Mouse (Mus musculus): ENCODE data around the gene Kcnj12.

The Kcnj12 gene

GRCm38 (mm10) chr11:61024996-61025395 is 2.6 kb downstream of the Kcnj12 start:
- DNase-seq (ENCODE audit: extremely low spot score, low spot score), result no peak

- no peak for DNase-seq (ENCODE audit: extremely low spot score, low spot score)
Observed at GRCm38 (mm10) chr11:61025594-61025993, 3.2 kb downstream of the Kcnj12 start.

- no peak for DNase-seq (ENCODE audit: extremely low spot score, low spot score)
Observed at GRCm38 (mm10) chr11:61026381-61026780, 4.0 kb downstream of the Kcnj12 start.

GRCm38 (mm10) chr11:61027160-61027559 is 4.8 kb downstream of the Kcnj12 start:
- no peak for DNase-seq (ENCODE audit: extremely low spot score, low spot score)

- peak; percentile 36 for DNase-seq (ENCODE audit: extremely low spot score, low spot score)
Observed at GRCm38 (mm10) chr11:61028211-61028950, 6.0 kb downstream of the Kcnj12 start.

- DNase-seq (ENCODE audit: extremely low spot score, low spot score), result no peak
Observed at GRCm38 (mm10) chr11:61029116-61029740, 6.9 kb downstream of the Kcnj12 start.

GRCm38 (mm10) chr11:61029864-61030595 is 7.7 kb downstream of the Kcnj12 start:
- DNase-seq (ENCODE audit: extremely low spot score, low spot score), result no peak

- no peak for DNase-seq (ENCODE audit: extremely low spot score, low spot score)
Observed at GRCm38 (mm10) chr11:61031137-61031536, 8.8 kb downstream of the Kcnj12 start.

- no peak for DNase-seq (ENCODE audit: extremely low spot score, low spot score)
Observed at GRCm38 (mm10) chr11:61031658-61032445, 9.5 kb downstream of the Kcnj12 start.

GRCm38 (mm10) chr11:61032481-61032880 is 10.1 kb downstream of the Kcnj12 start:
- DNase-seq (ENCODE audit: extremely low spot score, low spot score), result no peak

- DNase-seq (ENCODE audit: extremely low spot score, low spot score), result no peak
Observed at GRCm38 (mm10) chr11:61033160-61033559, 10.8 kb downstream of the Kcnj12 start.

GRCm38 (mm10) chr11:61036639-61037038 is 14.3 kb downstream of the Kcnj12 start:
- no peak for DNase-seq (ENCODE audit: extremely low spot score, low spot score)

GRCm38 (mm10) chr11:61038277-61038782 is 16.0 kb downstream of the Kcnj12 start:
- DNase-seq (ENCODE audit: extremely low spot score, low spot score), result no peak

- DNase-seq (ENCODE audit: extremely low spot score, low spot score), result no peak
Observed at GRCm38 (mm10) chr11:61040856-61041652, 18.7 kb downstream of the Kcnj12 start.

GRCm38 (mm10) chr11:61042593-61042992 is 20.2 kb downstream of the Kcnj12 start:
- DNase-seq (ENCODE audit: extremely low spot score, low spot score), result no peak

- DNase-seq (ENCODE audit: extremely low spot score, low spot score), result no peak
Observed at GRCm38 (mm10) chr11:61043055-61043992, 21.0 kb downstream of the Kcnj12 start.

- no peak for DNase-seq (ENCODE audit: extremely low spot score, low spot score)
Observed at GRCm38 (mm10) chr11:61044741-61045140, 22.4 kb downstream of the Kcnj12 start.

- DNase-seq (ENCODE audit: extremely low spot score, low spot score), result no peak
Observed at GRCm38 (mm10) chr11:61047441-61047840, 25.1 kb downstream of the Kcnj12 start.

GRCm38 (mm10) chr11:61051151-61051550 is 28.8 kb downstream of the Kcnj12 start:
- DNase-seq (ENCODE audit: extremely low spot score, low spot score), result no peak

All from neural tube, embryonic 10.5 days (tissue).